Mouse (Mus musculus) urinary bladder, postnatal 10 days (tissue): ENCODE measurements around the gene Ccar1.
"Not testable (repeated sequence)": the region's sequence is repeated elsewhere in the genome, so short reads cannot be mapped to it uniquely, and the experiment has no call there.

ENCODE experiments used
- DNase-seq: peaks from one replicate; pipeline ENCODE4 v3.0.0; 2022; ENCODE audit warnings: low spot score

The Ccar1 gene

DNA sequence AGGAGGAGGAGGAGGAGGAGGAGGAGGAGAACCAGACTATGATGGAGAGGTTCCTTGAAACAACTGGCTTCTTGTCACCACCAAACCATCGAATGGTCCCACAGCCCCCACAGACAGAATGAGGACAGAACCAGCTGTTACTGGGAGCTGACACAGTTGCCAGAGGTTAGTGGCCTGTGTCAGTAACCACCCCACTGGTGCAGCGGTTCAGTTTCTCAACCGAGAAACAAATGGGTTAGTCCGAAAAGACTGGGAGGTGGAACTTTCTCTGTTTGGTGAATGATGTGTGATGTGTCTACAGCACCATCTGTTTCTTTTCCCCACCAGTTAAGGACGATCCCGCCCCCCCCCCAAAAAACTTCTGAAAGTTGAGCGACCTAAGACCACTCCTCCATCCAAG lies 67.2 kb downstream of the Ccar1 start:
- no peak for DNase-seq

DNA sequence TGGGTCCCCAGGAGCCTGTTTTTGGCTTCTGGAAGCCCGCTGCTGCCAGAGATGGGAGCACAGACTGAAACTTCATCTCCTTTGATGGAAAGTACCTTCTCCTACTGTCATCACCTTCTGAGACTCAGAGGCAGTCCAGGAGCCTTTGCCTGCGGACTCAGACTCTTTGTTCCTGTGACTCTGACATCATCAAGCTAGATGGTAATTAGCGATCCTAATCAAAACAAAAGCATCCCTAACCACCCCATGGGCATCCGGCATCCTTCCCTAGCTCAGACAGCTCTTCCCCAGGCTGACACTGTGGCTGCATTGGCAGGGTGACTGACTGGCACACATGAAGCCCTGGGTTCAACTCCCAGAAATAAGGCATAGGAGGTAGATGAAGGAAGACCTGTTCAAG lies 69.4 kb downstream of the Ccar1 start:
- no peak for DNase-seq

DNA sequence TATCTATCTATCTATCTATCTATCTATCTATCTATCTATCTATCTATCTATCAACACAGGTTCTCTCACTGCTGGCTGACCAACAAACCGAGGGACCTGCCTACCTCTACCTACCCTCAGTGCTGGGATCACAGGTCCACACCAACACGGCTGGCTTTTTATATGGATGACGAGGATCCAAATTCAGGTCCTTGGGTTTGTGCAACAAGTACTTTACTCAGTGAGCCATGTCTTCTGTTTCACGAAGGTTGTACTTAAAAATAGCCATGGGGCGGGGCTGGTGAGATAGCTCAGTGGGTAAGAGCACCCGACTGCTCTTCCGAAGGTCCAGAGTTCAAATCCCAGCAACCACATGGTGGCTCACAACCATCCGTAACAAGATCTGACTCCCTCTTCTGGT lies 71.5 kb downstream of the Ccar1 start:
- DNase-seq: not testable (repeated sequence)

DNA sequence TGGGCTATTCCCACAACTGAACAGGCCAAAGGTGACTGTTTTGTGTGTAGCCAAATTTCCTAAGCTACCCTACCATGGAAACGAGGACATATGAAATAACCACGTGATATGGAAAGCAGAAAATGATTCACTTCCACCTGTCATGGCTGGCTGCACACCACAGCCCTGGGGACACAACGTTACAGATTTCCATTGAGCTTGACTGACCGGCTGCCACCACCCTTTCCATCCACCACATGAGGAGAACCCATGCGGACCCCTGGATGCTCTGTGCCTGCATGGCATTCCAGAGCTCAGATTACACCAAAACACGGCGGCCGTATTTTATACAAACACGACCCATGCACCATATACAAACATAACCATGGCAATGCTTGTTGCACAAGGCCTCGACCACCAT lies 78.6 kb downstream of the Ccar1 start:
- DNase-seq: no peak

DNA sequence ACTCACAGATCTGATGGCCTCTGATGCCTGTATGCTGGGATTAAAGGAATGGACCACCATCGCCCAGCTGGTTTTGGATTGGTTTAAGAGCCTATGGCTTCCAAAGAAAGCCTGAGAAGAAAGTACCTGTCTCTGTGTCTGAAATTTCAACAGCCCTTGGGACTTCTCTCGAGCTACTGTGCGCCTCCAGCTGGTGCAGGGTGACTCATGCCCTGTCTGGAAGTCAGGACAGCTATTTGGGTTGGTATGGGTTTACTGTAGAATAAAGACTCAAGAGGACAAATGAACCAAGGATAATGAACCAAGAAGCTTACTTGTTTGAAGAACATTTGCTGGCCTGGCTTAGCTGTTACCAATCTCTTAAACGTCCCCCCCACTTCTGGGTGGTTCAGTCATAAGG lies 88.5 kb downstream of the Ccar1 start:
- DNase-seq: no peak

DNA sequence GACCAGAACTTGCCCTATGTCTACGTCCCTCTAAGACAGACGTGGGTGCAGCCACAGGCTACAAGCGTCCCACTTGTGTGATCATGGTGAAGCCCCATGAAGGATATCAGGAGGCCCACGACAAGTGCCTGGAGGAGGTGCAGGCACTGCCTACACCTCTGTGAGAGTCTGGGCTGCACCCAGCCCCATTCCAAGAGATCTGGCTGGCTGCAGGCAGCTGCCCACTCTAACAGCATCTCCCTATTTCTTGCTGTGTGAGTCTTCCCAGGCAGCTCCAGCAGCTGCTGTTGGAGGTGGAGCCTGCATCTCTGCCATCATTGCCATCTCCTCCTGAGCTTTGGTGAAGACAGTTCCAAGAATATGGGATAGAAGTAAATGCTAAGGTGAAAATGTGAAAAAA lies 89.7 kb downstream of the Ccar1 start:
- DNase-seq: no peak
